Mouse (Mus musculus) cerebellum, adult 11-12 months (tissue): ENCODE measurements around the gene Atp5h.
"Not testable (repeated sequence)": the region's sequence is repeated elsewhere in the genome, so short reads cannot be mapped to it uniquely, and the experiment has no call there.

Source experiments
- DNase-seq: peaks from one replicate; pipeline ENCODE4 v3.0.0; 2022

Gene Atp5h

DNA sequence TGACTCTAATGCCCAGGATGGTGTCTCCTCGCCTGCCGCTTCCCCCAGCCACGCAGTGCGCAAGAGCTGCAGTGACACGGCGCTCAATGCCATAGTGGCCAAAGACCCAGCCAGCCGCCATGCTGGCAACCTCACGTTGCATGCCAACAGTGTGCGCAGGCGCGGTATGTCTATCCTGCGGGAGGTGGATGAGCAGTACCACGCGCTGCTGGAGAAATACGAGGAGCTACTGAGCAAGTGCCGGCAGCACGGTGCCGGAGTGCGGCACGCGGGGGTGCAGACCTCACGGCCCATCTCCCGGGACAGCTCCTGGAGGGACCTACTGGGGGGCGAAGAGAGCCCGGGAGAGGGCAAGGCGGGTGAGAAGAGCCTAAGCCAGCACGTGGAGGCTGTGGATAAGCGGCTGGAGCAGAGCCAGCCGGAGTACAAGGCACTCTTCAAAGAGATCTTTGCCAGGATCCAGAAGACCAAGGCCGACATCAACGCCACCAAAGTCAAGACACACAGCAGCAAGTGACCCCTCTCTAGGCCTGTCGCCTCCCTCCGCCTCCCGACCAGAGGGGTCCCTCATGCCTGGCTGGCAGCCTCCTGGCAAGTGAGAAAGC lies 25.9 kb downstream of the Atp5h start:
- peak; percentile 89 for DNase-seq

DNA sequence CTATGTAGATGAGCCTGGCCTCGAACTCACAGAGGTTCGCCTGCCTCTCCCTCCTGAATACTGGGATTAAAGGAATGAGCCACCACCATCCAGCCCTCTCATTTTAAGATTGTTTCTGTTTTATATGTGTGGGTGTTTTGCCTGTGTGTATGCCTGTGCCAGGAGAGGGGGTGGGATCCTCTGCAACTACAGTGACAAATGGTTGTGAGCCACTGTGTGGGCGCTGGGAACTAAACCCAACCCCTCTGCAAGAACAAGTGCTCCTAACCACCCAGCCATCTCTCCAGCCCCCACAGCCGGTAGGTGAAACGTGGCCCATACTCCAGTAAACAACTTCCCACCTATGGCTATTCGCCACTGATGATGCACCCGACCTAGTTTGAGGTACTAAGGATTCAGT lies 28.4 kb downstream of the Atp5h start:
- no peak for DNase-seq

DNA sequence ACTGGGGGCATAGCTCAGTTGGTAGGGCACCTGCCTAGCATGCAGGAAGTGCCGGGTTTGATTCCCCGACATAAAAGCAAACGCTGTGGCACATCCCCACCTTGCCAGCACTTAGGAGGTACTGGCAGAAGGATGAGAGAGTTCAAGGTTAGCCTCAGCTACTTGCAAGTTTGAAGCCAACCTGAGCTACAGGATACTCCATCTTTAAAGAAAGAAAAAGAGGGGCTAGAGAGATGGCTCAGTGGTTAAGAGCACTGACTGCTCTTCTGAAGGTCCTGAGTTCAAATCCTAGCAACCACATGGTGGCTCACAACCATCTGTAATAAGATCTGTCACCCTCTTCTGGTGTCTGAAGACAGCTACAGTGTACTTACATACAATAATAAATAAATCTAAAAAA lies 32.9 kb downstream of the Atp5h start:
- not testable (repeated sequence) for DNase-seq

DNA sequence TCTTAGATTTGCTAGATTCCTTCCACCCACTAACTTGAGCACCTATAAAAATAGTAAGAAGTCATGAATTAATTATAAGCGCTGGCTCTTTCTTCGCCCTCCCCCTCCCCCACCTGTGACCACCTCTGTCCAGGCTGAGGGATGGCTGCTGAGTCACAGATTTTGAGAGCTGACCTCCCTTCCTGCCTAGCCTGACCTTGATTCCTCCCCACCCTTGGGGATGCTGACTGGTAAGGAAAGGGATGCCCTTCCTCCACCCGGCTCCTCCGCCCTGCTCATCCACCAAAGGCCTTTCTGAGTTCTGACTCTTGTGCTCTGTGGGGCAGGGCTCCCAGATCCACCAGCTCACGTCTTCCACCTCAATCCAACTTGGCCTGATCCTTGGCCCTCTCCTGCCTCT lies 35.2 kb downstream of the Atp5h start:
- no peak for DNase-seq

DNA sequence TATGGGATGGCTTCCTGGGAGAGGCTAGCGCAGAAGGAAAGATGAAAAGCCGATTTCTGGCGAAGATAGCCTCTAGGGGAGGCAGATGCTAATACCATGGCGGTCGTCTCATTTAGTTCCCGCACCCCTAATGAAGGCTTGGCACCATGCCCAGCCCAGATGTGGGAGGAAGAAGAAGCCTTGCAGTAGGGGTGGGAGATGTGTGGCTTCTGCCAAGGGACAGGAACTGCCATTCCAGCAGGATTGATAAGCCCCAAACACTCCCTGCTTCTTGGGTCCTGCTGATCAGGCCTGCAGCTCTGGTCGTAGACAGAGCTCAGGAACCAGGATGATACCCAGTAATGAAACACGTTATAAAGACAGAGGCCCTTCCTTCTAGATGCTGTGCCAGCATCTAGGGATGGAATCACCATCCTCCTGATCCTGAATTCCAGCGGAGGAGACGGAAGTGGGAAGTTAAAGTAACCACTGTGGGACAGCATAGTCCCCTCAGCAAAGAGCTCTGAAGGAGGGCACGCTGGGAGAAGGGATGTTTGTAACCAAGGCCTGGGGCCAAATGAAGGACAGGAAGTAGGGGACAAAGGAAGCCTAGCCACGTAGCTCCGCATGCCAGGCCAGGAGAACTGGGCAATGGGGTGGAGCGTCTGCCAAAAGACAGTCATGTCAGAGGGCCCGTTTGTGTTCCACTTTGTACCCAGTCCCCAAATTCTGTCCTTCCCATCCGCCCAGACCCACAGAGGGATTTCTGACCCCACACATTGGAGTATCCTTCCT lies 35.9 kb downstream of the Atp5h start:
- DNase-seq = peak; percentile 66

DNA sequence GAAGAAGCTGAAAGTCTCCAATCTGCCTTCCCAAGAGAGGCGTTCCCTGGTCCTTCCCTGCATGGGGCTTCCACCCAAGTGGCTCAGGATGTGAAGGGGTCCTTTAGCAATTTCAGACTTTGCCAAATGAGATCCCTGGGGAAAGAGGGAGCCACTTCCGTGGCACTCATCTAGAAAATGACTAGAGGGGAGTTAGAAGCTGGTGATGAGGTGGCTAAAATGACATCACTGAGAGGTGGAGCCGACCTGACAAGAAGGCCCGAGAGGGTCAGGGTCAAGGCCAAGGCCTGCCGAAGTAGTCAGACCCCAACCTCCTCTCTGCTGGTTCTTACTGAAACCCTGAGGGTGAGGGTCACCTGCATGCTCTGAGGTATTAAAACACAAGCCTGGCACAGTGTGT lies 36.9 kb downstream of the Atp5h start:
- peak; percentile 64 for DNase-seq

DNA sequence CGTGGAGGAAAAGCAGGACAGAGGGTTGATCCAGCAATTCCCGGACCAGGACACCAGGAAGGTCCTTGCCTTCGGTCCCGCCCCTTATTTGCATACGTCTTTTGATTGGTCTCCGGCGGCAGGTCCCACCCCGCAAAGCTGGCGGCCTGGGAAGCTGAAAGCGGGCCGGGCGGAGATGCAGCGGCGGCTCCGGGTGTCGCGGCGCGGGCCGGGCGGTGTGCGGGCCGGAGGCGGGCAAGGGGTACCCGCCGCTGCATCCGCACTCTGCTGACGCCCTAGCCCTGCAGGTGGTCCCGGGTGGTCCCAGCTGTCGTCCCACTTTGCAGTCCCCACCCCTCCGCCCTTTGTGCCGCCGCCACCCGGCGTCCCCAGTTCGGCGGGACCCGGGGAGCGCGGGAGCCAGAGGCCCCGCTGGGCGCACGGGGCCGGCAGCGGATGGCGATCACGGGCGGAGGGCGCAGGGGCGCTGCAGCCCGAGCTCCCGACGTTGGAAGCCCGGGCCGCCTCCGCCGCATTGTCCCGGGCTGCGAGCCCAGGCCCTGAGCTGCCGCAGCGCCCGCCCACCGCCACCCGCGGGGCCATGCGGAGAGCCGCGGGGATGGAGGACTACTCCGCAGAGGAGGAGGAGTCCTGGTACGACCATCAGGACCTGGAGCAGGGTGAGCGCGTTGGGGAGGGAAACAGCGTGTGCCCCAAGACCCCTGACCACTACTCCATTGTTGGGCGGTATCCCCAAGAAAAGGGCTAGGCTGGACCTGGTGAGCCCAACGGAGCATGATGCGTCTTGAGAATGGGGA lies 37.8 kb downstream of the Atp5h start, which contains the start of gene Cdr2l:
Cdr2l (plus strand) TSS at position 174 of the 797 bp plus-strand sequence.
- peak; percentile 94 for DNase-seq

DNA sequence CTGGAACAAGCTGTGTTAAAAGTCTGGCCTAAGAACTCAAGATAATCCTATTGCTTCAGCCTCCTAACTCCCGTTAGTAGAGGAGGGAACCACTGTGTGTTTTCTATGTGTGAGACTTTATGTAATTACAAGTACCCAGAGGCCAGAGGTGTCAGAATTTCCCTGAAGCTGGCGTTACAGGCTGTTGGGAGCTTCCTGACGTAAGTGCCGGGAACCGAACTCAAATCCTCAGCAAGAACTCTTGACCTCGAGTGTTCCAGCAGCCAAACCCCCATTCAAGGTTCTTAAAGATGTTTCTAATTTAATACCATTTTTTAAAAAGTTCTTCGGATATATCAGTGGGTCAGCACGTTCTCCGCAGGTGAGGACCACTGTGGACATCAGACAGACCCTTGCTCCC lies 38.5 kb downstream of the Atp5h start:
- DNase-seq = no peak

DNA sequence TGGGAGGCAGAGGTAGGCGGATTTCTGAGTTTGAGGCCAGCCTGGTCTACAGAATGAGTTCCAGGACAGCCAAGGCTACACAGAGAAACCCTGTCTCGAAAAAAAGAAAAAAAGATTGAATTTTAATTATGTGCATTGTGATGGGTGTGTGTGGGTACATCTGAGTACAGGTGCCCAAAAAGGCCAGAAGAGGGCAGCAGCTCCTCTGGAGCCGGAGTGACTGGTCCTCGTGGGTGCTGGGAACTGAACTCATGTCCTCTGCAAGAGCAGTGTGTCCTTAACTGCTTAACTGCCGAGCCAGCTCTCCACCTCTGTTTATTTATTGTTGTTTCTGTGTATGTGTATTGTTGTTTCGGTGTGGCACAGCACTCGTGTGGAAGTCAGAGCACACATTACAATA lies 41.9 kb downstream of the Atp5h start:
- DNase-seq = peak; percentile 20

DNA sequence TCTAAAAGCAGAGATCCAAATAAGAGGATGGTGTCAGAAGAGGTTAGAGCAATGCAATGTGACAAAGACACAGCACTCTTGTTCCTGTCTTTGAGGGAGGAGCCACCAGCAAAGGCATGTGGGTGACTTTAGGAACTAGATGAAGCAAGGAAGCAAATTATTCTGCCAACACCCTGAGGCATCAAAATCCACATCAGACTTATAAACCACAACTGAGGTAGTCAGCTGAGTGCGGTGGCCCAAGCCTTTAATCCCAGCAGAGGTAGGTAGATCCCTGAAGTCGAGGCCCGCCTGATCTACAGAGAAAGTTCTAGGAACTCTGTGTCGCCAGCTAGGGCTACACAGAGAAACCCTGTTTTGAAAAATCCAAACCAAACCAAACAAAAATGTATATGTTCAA lies 42.5 kb downstream of the Atp5h start:
- no peak for DNase-seq

DNA sequence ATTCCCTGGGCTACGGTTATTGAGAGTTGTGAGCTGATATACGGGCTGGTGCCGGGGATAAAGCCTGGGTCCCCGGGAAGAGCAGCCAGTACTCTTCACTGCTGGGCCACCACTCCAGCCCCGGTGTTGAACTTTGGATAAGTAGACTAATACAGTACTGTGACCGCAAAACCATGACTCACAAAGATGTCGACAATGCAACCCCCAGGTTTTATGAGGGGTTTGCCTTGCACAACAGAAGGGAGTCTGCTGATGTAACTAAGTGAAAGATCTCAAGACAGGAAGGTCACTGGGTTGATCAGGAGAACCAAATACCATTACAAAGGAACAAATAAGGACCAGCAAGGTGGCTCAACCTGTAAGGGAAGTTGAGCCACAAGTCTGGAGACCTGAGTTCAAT lies 43.0 kb downstream of the Atp5h start:
- DNase-seq = no peak

DNA sequence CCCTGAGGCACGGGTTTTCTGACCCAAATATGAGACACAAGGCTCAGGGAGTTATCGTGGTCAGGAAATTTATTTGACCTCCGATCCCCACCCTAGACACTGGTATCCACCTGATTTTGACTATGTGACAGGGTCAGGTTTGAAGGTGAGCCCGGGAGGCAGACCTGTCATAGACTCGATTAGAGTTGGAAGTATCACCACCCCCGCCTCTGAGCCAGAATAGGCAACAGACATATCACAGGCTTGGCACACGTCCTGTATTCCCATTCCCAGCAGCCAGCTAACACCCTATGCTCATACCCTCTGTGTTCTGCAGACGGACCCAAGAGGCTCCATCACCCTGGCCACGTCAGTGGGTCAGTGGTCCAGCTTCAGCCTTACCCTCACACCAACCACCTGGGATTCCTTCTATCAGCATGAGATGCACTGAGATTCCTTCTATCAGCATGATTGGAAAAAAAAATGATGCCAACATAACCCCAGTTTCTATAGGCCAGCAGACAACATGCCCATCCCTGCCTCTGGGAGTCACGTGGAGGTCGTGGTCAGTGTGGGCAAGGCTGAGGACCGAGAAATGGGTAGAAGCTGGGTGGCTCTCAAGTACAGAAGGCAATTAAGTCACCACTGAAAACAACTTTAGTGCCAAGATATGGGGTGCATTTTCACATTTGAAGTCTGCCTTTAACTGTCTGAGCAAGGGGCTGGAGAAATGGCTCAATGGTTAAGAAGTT lies 44.9 kb downstream of the Atp5h start:
- no peak for DNase-seq

DNA sequence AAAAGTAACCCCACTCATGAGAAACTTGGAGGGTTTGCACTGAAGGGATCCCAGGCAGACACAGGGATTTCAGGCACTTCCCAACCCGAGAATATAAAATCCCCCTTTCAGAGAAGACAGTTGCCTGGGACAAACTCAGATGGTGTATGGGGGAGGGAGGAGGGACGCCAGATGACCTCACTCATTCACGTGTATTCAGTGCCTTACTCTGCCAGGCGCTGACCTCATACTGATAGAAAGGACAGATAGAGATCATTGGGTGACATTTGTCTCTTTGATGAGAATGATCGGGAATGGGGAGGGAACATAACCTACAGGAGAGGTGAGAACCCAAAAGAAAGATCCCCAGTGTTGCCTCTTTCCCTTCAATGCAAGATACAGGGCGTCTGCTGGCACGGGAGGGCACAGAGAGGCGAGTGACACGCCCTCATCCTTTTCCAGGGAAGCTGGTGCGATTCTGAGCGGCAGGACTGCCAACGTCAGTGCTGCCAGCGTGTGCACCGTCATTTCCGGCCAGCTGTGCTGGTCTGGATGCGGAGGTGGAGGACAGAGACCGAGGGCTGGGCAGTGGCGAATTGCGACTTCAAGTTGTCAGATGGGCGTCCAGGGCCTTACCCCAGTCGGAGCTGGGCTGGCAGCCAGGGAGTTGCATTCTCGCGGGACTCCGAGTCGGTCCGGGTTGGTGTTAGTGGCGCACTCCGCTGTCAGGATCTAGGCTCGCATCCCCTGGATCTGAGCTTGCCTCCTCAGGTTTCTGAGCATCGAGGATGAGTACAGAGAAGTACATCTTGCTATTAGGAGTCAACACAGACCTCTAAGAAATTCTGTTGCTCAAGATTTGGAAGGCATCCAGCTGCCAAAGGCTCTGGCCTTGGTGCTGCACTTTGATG lies 45.7 kb downstream of the Atp5h start:
- DNase-seq = peak; percentile 81

DNA sequence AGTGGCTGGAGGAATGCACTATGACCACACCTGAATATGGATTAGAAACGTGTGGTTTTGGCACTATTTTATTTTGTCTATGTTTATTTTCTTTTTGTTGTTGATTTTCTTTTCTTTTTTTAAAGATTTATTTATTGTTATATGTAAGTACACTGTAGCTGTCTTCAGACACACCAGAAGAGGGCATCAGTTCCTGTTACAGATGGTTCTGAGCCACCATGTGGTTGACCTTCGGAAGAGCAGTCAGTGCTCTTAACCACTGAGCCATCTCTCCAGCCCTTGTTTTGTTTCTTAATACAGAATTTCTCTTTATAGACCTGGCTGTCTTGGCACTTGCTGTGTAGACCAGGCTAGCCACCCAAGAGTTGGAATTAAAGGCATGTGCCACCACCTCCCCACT lies 47.0 kb downstream of the Atp5h start:
- DNase-seq = no peak

DNA sequence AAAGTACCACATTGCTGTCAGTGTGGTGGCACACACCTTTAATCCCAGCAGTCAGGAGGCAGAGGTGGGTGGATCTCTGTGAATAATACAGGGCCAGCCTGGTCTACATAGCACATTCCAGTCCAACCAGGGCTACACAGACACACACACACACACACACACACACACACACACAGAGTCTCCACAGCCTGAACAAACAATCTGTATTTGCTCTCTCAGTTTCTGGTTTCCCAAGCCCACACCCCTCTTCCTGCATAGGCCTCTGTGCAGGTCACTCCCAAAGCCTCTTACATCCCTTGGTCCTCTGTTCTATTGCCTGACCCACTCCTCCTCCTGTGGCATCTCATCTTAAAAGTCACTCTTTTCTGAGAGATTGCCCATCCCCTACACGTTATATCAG lies 47.7 kb downstream of the Atp5h start:
- DNase-seq = no peak

DNA sequence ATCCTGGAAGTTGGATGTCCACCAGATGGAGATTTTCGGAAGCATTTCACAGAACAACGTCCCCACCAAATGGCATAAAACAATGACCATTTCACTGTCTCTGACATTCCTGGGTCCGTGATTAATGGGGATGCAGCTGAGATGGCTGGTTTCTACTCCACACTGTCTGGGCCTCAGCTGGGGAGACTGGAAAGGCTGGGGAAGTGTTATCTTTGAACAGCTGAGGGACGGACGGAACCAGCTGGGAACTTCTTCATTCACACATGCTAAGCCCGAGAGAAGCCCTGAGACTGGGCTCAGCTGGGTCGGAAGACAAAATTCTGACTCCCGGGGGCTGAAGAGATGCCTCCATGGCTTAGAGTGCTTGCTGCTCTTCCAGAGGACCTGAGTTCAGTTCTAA lies 48.4 kb downstream of the Atp5h start:
- DNase-seq = no peak

DNA sequence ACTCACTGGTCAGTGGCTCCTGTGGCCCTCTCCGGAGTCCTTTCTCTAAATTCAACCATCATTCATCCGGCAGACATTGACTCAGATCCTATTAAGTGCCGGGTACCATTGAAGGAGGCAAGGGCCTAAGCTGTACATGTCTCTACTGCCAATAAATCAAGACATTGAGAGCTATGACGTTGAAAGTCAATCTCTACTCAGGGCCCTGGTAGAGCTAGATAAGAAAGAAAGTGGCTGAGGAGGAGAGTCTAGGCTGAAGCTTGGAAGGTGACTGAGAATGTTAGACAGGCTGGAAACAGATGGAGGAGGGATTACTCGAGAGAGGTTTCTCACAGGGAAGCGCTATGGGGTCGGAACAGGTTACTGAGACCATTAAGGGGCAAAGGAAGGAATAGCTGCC lies 49.4 kb downstream of the Atp5h start:
- no peak for DNase-seq

DNA sequence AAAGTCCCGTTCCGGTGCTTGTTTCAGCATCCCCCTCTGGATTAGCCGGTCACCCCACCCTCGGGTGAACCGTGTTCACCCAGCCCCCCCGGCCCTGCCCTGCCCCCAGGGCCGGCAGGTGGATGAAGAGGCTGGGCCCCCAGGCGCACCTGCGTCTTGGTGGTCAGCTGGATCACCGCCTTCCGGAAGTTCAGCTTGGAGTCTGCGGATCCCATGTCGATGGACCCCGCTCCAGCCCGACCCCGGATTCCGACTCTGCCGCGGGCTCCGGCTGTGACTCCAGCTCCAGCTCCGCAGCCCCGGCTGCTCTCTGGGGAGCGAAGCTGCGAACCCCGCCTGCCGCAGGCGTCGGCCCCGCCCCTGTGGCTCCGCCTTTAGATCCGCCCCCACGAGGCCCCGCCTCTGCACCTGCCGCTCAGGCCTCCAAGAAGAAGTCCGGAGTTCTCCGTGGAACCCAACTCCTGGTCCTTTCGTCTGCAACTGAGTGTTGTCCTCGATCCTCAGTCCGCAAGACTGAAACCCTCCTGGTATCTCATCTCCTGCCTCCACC lies 52.3 kb downstream of the Atp5h start, which contains the start of gene Hid1:
Hid1 (minus strand) TSS at position 362 of the 550 bp plus-strand sequence.
- DNase-seq = peak; percentile 92

DNA sequence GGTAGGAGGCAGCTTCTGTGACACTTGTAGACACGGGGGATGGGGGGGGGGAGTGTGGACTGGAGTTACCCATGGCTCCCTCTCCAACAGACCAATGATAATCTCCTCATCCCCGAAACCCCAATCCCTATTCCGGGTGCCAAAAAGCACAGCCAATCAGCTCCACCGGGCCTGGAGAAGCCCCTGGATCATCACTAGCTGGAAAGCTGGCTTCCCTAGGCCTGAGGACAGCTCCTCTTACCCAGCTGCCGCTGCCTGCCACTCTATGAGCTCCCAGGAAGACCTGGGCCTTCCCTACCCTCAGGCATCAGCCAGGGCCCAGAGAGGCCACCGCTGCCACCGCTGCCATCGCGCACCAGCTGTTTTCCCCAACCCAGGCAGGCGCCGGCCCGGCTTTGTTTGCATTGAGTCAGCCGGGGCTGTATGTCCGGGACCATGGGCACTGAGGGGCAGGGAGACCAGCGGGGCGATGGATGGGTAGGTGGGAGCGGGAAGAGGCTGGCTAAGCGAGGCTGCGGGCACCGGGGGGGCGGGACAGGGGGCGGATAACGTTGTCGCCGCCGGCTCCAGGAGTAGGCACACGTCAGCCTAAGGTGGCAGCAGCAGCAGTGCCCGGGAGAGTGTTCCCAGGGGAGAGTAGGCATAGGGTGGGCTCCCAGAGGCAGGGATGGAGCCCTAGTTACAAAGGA lies 52.9 kb downstream of the Atp5h start:
- DNase-seq = peak; percentile 79

DNA sequence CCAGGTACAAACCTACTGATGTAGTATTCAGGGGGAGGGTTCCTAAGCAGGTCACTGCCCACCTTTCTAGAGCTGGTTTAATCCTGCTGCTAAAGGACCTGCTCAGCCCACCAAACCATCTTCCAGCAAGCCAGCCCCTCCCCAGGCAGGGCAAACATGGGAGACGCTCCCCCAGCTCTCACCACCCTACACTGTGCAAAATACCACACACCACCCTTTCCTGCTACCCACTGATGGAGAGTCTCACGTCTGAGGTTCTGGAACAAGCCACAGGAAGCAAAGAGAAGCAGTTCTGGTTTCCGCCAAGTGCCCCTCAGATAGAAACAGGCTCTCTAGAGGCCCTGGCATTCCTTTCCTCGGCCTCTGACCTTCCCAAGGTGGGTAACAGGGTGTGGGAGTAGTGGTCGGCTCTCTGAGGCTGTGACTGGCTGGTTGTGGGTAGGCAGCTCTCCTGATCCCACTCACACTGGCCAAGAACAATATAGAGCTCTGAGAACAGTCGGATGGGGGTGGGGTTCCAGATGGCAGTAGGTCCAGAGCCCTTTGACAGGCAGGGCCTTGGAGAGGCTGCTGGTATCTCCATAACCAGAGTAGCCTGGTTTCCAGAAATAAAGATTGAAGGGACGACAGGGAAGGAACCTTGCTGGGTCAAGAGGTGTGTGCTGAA lies 53.6 kb downstream of the Atp5h start:
- peak; percentile 64 for DNase-seq
